Mouse (Mus musculus) heart, adult 2 months (tissue): ENCODE data around the gene Vps13c. TPM values are rescaled to one million over a fixed set of nuclear protein-coding genes. Genes with fewer than 3 reads are reported as not detected.

Source experiments
- DNase-seq, 2 experiments: peaks; one replicate each; pipeline ENCODE4 v3.0.0; 2021
- H3K27ac ChIP-seq: fragments of 200-600 bp; 2 replicates; pipeline ENCODE4 v1.8.1; 2022
- H3K27me3 ChIP-seq: fragments of 200-500 bp; 2 replicates; pipeline ENCODE4 v1.6.1; 2012; ENCODE audit warnings: mild to moderate bottlenecking, low read length, inconsistent platforms, mixed read lengths; ENCODE audit not compliant: control insufficient read depth, insufficient read depth
- H3K36me3 ChIP-seq: fragments of 200-500 bp; 2 replicates; pipeline ENCODE4 v1.6.1; 2012; ENCODE audit warnings: low read length, inconsistent platforms; ENCODE audit not compliant: control insufficient read depth, insufficient read depth
- H3K4me1 ChIP-seq: fragments of 200-500 bp; 2 replicates; pipeline ENCODE4 v1.6.1; 2011; ENCODE audit warnings: low read length; ENCODE audit not compliant: control insufficient read depth, insufficient read depth
- H3K4me3 ChIP-seq: fragments of 200-600 bp; 2 replicates; pipeline ENCODE4 v1.8.1; 2022
- H3K79me2 ChIP-seq: fragments of 200-500 bp; replicated peaks from 2 replicates; pipeline ENCODE4 v1.6.1; 2012; ENCODE audit warnings: mild to moderate bottlenecking, inconsistent platforms, low read length, moderate library complexity, mixed read lengths; ENCODE audit not compliant: control insufficient read depth, insufficient read depth
- H3K9ac ChIP-seq: fragments of 200-500 bp; 2 replicates; pipeline ENCODE4 v1.6.1; 2012; ENCODE audit warnings: low read depth, mild to moderate bottlenecking, control low read depth, inconsistent platforms, low read length, mixed read lengths
- CTCF ChIP-seq: fragments of 200-600 bp; IDR thresholded peaks from 2 replicates; pipeline ENCODE4 v1.8.1; 2022; ENCODE audit warnings: antibody characterized with exemption, mild to moderate bottlenecking, moderate library complexity
- EP300 ChIP-seq: fragments of 200-500 bp; IDR thresholded peaks from 2 replicates; pipeline ENCODE4 v1.6.1; 2011; ENCODE audit warnings: low read depth, low read length, control low read depth; ENCODE audit not compliant: insufficient read depth
- POLR2A ChIP-seq: fragments of 200-500 bp; IDR thresholded peaks from 2 replicates; pipeline ENCODE4 v1.6.1; 2011; ENCODE audit warnings: mild to moderate bottlenecking, low read depth, low read length, control low read depth; ENCODE audit not compliant: insufficient read depth
- WGBS: fragments of 180-500 bp; shearing (Covaris S2); methylation state at CpG from one replicate; pipeline ENCODE4 v1.1.7; 2018; 5-methylcytosine and 5-hydroxymethylcytosine counted together
- intact Hi-C: fragments of 180-260 bp; cut with DNase I; formaldehyde crosslinking; loops from one replicate; pipeline ENCODE4 v1.15.1; 2025
- polyA plus RNA-seq: library from polyadenylated mRNA; depleted of rRNA; stranded (reverse); fragments of >200 nt; gene quantifications from 2 replicates; pipeline ENCODE4 v1.2.3, GENCODE M21; 2012
- total RNA-seq, 2 experiments: library from RNA; stranded (reverse); gene quantifications; 2 replicates each; pipeline ENCODE4 v1.2.3; 2021

Gene Vps13c
- total and polyA plus RNA-seq, 3 experiments: 6.5 to 51.1 (median 41.1) TPM

GRCm38 (mm10) chr9:67837311-67837710 lies 2.9 kb upstream of the Vps13c start:
- intact Hi-C loops: no loop called here
- no peak overlapping the region for H3K4me3 ChIP-seq
- no peak for DNase-seq
- no peak overlapping the region for H3K9ac ChIP-seq
- H3K36me3 ChIP-seq: no peaks in the 10 kb centered on the region
- H3K27me3 ChIP-seq: no peaks in the 10 kb centered on the region
- 0 out of 2 replicates have a peak, but pooled peaks cover 2% of the 10 kb centered on the region for H3K79me2 ChIP-seq
- H3K4me1 ChIP-seq: no peaks in the 10 kb centered on the region; the same call in 1 of the 2 replicates
- TF ChIP-seq POLR2A: no peak
- TF ChIP-seq EP300: no peak
- TF ChIP-seq CTCF: no peak
- WGBS: 78% methylated on average over 2 of the region's 2 CpGs
- no peak overlapping the region for H3K27ac ChIP-seq

GRCm38 (mm10) chr9:67842797-67843196 lies 2.6 kb downstream of the Vps13c start:
- no peak overlapping the region for H3K4me3 ChIP-seq
- H3K9ac ChIP-seq: no peak overlapping the region
- DNase-seq: no peak
- intact Hi-C loops: no loop called here
- peaks cover 18% of the 10 kb centered on the region for H3K4me1 ChIP-seq
- WGBS: 14% methylated on average over 5 of the region's 5 CpGs
- H3K36me3 ChIP-seq: no peaks in the 10 kb centered on the region; the same call in 1 of the 2 replicates
- no peaks in the 10 kb centered on the region for H3K27me3 ChIP-seq
- 0 out of 2 replicates have a peak, but pooled peaks cover 2% of the 10 kb centered on the region for H3K79me2 ChIP-seq
- H3K27ac ChIP-seq: peak overlapping the region; percentile 6; the same call in 1 of the 2 replicates
- TF ChIP-seq POLR2A: no peak
- no peak for TF ChIP-seq EP300
- no peak for TF ChIP-seq CTCF

- Histone ChIP-seq H3K4me1 (peaks cover 19% of the 10 kb centered on the region), H3K79me2 (peaks cover 5% of the 10 kb centered on the region), H3K36me3 (no peaks in the 10 kb centered on the region; the same call in 1 of the 2 replicates), H3K27ac (0 out of 2 replicates have a peak overlapping the region, but pooled peaks have one; percentile 20), H3K9ac (no peak overlapping the region), H3K4me3 (no peak overlapping the region), H3K27me3 (no peaks in the 10 kb centered on the region)
- TF ChIP-seq POLR2A: no peak
- TF ChIP-seq EP300: no peak
- TF ChIP-seq CTCF: no peak
- 68% methylated on average over 4 of the region's 4 CpGs for WGBS
- intact Hi-C loops: no loop called here
- no peak for DNase-seq
These were observed 4.8 kb downstream of the Vps13c start for GRCm38 (mm10) chr9:67845012-67845411.

GRCm38 (mm10) chr9:67845648-67846047 lies 5.5 kb downstream of the Vps13c start:
- Histone ChIP-seq H3K9ac (no peak overlapping the region), H3K79me2 (peaks cover 3% of the 10 kb centered on the region), H3K4me1 (peaks cover 19% of the 10 kb centered on the region), H3K36me3 (no peaks in the 10 kb centered on the region; the same call in 1 of the 2 replicates), H3K4me3 (no peak overlapping the region), H3K27ac (no peak overlapping the region), H3K27me3 (no peaks in the 10 kb centered on the region)
- no peak for DNase-seq
- TF ChIP-seq POLR2A (no peak), EP300 (no peak), CTCF (no peak)
- WGBS: 40% methylated on average over 5 of the region's 5 CpGs
- intact Hi-C loops: no loop called here

- TF ChIP-seq CTCF (0 out of 2 replicates have a peak, but pooled peaks have one; percentile 15), EP300 (no peak)
- intact Hi-C loops: no loop called here
- peaks cover 3% of the 10 kb centered on the region for H3K79me2 ChIP-seq
- H3K4me1 ChIP-seq: peaks cover 19% of the 10 kb centered on the region
- DNase-seq: no peak
- 91% methylated on average over 2 of the region's 2 CpGs for WGBS
- no peak overlapping the region for H3K9ac ChIP-seq
- H3K4me3 ChIP-seq: no peak overlapping the region
- no peak overlapping the region for H3K27ac ChIP-seq
- H3K27me3 ChIP-seq: no peaks in the 10 kb centered on the region
- H3K36me3 ChIP-seq: no peaks in the 10 kb centered on the region; the same call in 1 of the 2 replicates
These were observed 5.9 kb downstream of the Vps13c start for GRCm38 (mm10) chr9:67846089-67846488.

- no peak for DNase-seq
- Histone ChIP-seq H3K9ac (no peak overlapping the region), H3K27me3 (no peaks in the 10 kb centered on the region), H3K79me2 (peaks cover 5% of the 10 kb centered on the region), H3K27ac (no peak overlapping the region), H3K36me3 (no peaks in the 10 kb centered on the region; the same call in 1 of the 2 replicates), H3K4me3 (no peak overlapping the region), H3K4me1 (peaks cover 19% of the 10 kb centered on the region)
- WGBS: 74% methylated on average over 3 of the region's 3 CpGs
- intact Hi-C loops: no loop called here
- no peak for TF ChIP-seq CTCF
- TF ChIP-seq POLR2A: no peak
- TF ChIP-seq EP300: no peak
These were observed 7.4 kb downstream of the Vps13c start for GRCm38 (mm10) chr9:67847606-67848005.
